Mouse (Mus musculus): Measurements from ENCODE around the gene Rab40c. TPM values are rescaled to one million over a fixed set of nuclear protein-coding genes. Genes with fewer than 3 reads are reported as not detected.

Gene Rab40c
- total RNA-seq, 2 experiments from 2014 or later: 46.2 to 53.4 TPM

DNA sequence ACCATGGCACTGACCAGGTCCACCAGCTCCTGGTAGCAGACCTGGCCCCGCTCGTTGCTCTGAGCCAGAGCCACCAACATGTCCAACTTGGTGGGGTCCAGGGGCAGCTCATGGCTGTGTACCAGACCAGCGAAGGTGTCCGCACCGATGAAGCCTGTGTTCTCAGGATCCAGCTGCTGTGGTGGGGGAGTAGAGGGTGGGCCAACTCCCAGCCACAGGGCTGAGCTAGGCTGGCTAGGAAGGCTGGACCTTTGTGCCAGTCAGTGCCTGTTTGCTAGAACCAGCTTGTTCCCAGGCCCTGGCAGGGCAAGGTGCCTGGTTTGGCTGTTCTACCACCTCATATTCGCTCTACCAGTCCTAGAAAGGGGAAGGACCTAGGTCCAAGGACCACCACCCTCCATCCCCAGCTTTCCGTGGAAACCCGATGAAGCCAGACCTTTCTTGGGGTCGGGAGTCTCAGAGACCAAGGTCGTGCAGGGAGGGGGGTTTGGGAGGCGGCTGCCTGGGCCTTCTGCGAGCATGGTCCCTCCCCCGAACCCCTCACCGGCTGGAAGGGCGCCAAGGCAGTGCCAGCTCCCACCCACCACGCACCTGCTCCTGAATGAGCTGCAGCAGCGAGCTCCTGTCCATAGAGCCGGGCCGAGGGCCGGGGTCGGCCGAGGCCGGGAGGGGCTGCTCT, 83.0 kb downstream of the Rab40c start:
- intact Hi-C loops (cut with DNase I): no loop called here
- peak in 1 of 2 experiments; percentile 37 for DNase-seq (ENCODE audit: extremely low spot score in 1 of 2, low spot score in 2 of 2)

GRCm38 (mm10) chr17:25835816-25836215, 83.7 kb downstream of the Rab40c start:
- intact Hi-C loops (cut with DNase I): no loop called here
- DNase-seq (ENCODE audit: extremely low spot score in 1 of 2, low spot score in 2 of 2): peak in 1 of 2 experiments; percentile 39

DNA sequence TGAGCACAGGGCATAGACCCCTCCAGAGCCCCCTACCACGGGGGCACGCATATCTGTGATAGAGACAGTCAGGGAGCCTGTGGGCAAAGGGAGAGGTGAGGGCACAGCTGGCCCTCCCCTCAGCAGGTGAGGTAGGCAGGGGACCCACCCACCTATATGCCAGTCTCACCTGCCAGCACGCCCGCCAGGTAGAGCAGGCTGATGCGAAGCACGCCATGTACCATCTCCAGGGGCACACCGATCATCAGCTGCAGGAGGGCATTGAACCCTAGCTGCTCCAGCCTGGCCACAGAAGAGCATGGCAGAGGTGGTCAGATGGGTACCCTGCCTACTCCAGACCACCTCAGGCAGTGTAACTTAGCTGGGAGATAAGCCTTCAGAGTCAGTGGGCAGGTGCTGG, 84.2 kb downstream of the Rab40c start:
- DNase-seq (ENCODE audit: extremely low spot score in 1 of 2, low spot score in 2 of 2): no peak

DNA sequence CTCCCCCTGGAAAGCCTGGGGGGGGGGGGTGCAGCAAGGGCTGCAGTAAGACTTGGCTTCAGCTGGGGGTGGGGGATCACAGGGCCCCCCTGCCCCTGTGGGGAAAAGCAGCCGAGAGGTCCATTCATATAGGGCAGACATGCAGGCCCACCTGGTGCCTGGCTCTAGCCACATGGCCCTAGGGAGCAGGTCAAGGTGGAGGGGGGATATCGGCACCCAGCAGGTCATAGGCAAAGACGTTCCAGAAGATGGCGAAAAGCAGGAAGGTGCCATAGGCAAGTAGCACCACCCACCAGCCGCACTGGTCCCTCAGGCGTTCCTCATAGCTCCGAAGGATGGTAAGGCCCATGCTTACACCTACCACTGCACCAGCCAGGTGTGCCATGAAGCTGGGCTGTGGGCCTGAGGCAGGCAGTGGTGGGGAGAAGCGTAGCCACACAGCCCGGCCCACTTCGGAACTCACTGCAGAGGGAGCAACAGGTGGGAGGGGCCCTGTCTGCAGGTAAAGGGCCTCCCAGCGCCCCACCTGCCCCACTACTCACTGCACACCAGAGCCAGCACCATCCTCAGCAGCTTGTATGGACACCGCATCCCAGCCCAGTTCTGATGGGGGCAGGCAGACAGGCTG, 84.8 kb downstream of the Rab40c start:
- intact Hi-C loops (cut with DNase I): no loop called here
- no peak for DNase-seq (ENCODE audit: extremely low spot score in 1 of 2, low spot score in 2 of 2)

More for the DNA sequence above, 84.2 kb downstream of the Rab40c start:
- intact Hi-C loops (cut with DNase I): no loop called here

GRCm38 (mm10) chr17:25833961-25834594, 85.4 kb downstream of the Rab40c start:
- peak in 1 of 2 experiments; percentile 32 for DNase-seq (ENCODE audit: extremely low spot score in 1 of 2, low spot score in 2 of 2)
- intact Hi-C loops (cut with DNase I): no loop called here

- intact Hi-C loops (cut with DNase I): no loop called here
These were observed 86.2 kb downstream of the Rab40c start, which contains the start of gene Stub1 for GRCm38 (mm10) chr17:25833291-25833663. Stub1 (minus strand) TSS chr17:25833404.

GRCm38 (mm10) chr17:25832436-25833290, 86.9 kb downstream of the Rab40c start:
- intact Hi-C loops (cut with DNase I): no loop called here
- peak; percentile 98 to 100 for DNase-seq (ENCODE audit: extremely low spot score in 1 of 2, low spot score in 2 of 2)

More at GRCm38 (mm10) chr17:25833291-25833663, 86.2 kb downstream of the Rab40c start, which contains the start of gene Stub1:
- DNase-seq (ENCODE audit: extremely low spot score in 1 of 2, low spot score in 2 of 2): peak; percentile 87 to 93

Other genes with a start within 250 kb of the Rab40c start
- gene Gng13, start 202.6 kb downstream of the Rab40c start, total RNA-seq (2021): 10 to 100 TPM; 86.1 to 88.9 TPM
- gene Chtf18, start 192.3 kb downstream of the Rab40c start, total RNA-seq (2021): 1 to 10 TPM; 3.0 to 4.8 TPM
- gene Rpusd1, start 192.1 kb downstream of the Rab40c start, total RNA-seq (2021): 10 to 100 TPM; 31.9 to 32.4 TPM
- not detected for gene Mslnl, start 183.7 kb downstream of the Rab40c start, total RNA-seq (2021)
- 1 to 10 TPM; 4.0 to 5.4 TPM for gene Msln, start 165.3 kb downstream of the Rab40c start, total RNA-seq (2021)
- 10 to 100 TPM; 26.2 to 26.3 TPM for gene Narfl, start 146.0 kb downstream of the Rab40c start, total RNA-seq (2021)
- 100 to 1,000 TPM; 132 to 133 TPM for gene Haghl, start 134.1 kb downstream of the Rab40c start, total RNA-seq (2021)
- gene Ccdc78, start 133.1 kb downstream of the Rab40c start, total RNA-seq (2021): under 1 TPM in 1 of 2 experiments, not detected in 1; 0.16 TPM
- 10 to 100 TPM; 74.3 to 74.9 TPM for gene Fam173a, start 126.8 kb downstream of the Rab40c start, total RNA-seq (2021)
- 1 to 10 TPM; 1.7 to 2.3 TPM for gene AC134908.4, start 124.1 kb downstream of the Rab40c start, total RNA-seq (2021)
- 10 to 100 TPM; 59.8 to 61.1 TPM for gene Metrn, start 122.6 kb downstream of the Rab40c start, total RNA-seq (2021)
- gene Fbxl16, start 110.6 kb downstream of the Rab40c start, total RNA-seq (2021): 100 to 1,000 TPM; 306 to 311 TPM
- 10 to 100 TPM; 20.4 to 24.6 TPM for gene Wdr24, start 96.1 kb downstream of the Rab40c start, total RNA-seq (2021)
- gene Jmjd8, start 90.9 kb downstream of the Rab40c start, total RNA-seq (2021): 10 to 100 TPM; 59.9 to 61.5 TPM
- gene Stub1, start 86.3 kb downstream of the Rab40c start, total RNA-seq (2021): 100 to 1,000 TPM; 168 to 171 TPM
- 10 to 100 TPM; 84.5 to 94.2 TPM for gene Rhbdl1, start 82.4 kb downstream of the Rab40c start, total RNA-seq (2021)
- gene Gm20683, start 78.0 kb downstream of the Rab40c start, total RNA-seq (2021): 10 to 100 TPM; 28.7 to 29.9 TPM
- gene Rhot2, start 74.9 kb downstream of the Rab40c start, total RNA-seq (2021): 10 to 100 TPM; 68.8 to 74.7 TPM
- 10 to 100 TPM; 34.0 to 35.6 TPM for gene Wdr90, start 58.2 kb downstream of the Rab40c start, total RNA-seq (2021)
- gene Mcrip2, start 51.0 kb downstream of the Rab40c start, total RNA-seq (2021): 10 to 100 TPM; 27.7 to 31.4 TPM
- 10 to 100 TPM; 34.8 to 36.0 TPM for gene Mettl26, start 44.7 kb downstream of the Rab40c start, total RNA-seq (2021)
- 1 to 10 TPM in 1 of 2 experiments, under 1 TPM in 1; 0.63 to 1.4 TPM for gene Wfikkn1, start 38.9 kb downstream of the Rab40c start, total RNA-seq (2021)
- gene Pigq, start 25.2 kb upstream of the Rab40c start, total RNA-seq (2021): 100 to 1,000 TPM; 123 to 126 TPM
- not detected for gene Nhlrc4, start 25.2 kb upstream of the Rab40c start, total RNA-seq (2021)
- gene A930017K11Rik, start 32.8 kb upstream of the Rab40c start, total RNA-seq (2021): not detected
- 10 to 100 TPM; 41.5 to 42.5 TPM for gene Capn15, start 66.1 kb upstream of the Rab40c start, total RNA-seq (2021)
- 10 to 100 TPM; 67.5 to 73.8 TPM for gene Rab11fip3, start 149.8 kb upstream of the Rab40c start, total RNA-seq (2021)
- 10 to 100 TPM; 25.2 to 27.2 TPM for gene Decr2, start 170.6 kb upstream of the Rab40c start, total RNA-seq (2021)
- 1 to 10 TPM; 3.0 to 3.9 TPM for gene Nme4, start 175.9 kb upstream of the Rab40c start, total RNA-seq (2021)
- gene Tmem8, start 193.6 kb upstream of the Rab40c start, total RNA-seq (2021): 1 to 10 TPM; 9.0 to 9.9 TPM
- gene Mrpl28, start 203.8 kb upstream of the Rab40c start, total RNA-seq (2021): 10 to 100 TPM; 78.1 to 82.1 TPM
- gene Axin1, start 219.0 kb upstream of the Rab40c start, total RNA-seq (2021): 10 to 100 TPM; 24.0 to 26.2 TPM